Mouse (Mus musculus): ENCODE data around the gene Zc3hav1. TPM values are rescaled to one million over a fixed set of nuclear protein-coding genes. Genes with fewer than 3 reads are reported as not detected.
A peak's percentile ranks its signal among the peaks of the same experiment; 100 is the strongest.

Gene Zc3hav1
- total RNA-seq, 2 experiments from 2014 or later: 266 to 360 TPM

DNA sequence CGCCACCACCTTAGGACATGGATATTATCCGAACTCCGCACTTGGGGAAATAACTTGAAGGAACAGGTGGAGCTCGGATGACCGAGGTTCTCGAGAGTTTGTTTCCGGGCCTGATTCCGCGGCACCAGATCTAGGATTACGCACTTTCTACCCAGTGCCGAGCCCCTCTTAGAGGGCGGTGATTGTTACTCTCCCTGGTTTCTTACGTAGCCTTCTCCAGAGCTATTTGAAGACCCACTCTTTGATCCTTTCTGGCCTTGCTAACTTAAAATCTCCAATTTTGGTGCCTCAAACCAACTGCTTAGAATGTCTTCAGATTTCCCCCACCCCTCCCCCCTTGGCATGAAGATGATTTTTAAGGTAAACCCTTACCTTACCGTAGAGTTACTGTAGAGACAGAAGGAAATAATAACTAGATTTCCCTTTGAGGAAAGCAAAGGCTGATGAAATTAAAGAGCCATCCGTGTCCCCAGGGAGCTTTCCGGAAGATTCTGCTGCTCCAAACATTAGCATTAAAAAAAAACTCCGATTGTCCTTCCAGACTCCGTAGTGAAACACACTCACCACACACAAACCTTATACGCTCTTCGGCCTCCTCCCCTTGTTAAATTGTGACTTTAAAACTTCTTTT, 435 bp upstream of the Zc3hav1 start:
- ATAC-seq (replicated peaks; ENCODE audit: low FRiP score, poor library complexity, severe bottlenecking): no peak; the same call in 1 of the 2 replicates

GRCm38 (mm10) chr6:38353181-38353580, 1.2 kb downstream of the Zc3hav1 start:
- ATAC-seq (replicated peaks; ENCODE audit: low FRiP score, poor library complexity, severe bottlenecking): peak; percentile 36; the same call in 1 of the 2 replicates

- ATAC-seq (replicated peaks; ENCODE audit: low FRiP score, poor library complexity, severe bottlenecking): peak; percentile 62
Observed at GRCm38 (mm10) chr6:38352451-38352850, 2.0 kb downstream of the Zc3hav1 start.

DNA sequence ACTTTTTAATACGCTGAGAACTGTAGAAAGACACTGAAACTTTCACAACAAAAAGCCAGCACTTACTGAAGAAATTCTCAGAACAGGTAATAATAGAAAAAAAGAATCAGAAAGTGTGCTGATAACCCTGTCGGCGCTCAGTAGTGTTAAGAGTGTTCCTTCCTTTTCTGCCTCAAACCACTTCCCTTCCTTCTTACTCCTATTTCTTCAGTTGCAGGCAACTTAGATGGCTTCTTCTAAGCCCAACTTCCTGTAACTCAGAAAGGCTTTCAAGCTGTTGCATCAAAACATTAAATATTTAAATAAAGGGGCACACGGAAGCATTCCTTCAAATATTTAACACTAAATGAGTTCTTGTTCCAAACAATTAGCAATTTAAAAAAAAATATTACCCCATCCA, 2.5 kb downstream of the Zc3hav1 start:
- no peak for ATAC-seq (replicated peaks; ENCODE audit: low FRiP score, poor library complexity, severe bottlenecking)

GRCm38 (mm10) chr6:38349806-38350205, 4.6 kb downstream of the Zc3hav1 start:
- no peak for ATAC-seq (replicated peaks; ENCODE audit: low FRiP score, poor library complexity, severe bottlenecking)

- ATAC-seq (replicated peaks; ENCODE audit: low FRiP score, poor library complexity, severe bottlenecking): no peak
Observed at GRCm38 (mm10) chr6:38348811-38349453, 5.5 kb downstream of the Zc3hav1 start.

DNA sequence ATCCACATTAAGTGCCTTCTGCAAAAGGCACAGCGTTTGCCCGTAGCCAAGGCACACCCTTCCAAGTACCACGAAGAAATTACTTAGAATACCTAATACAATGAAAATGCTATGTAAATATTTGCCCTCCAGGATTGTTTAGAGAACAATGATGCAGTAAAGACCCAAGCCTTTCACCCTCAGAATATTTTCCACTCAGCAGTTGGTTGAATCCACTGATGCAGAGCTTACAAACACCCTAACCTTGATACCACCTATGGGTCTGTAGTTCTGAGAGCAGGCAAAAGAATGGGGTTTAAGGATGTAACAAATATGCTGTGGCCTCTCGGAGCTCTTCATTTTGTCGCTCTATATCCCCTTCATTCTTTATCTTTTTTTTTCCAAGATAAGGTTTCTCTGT, 6.5 kb downstream of the Zc3hav1 start:
- no peak for ATAC-seq (replicated peaks; ENCODE audit: low FRiP score, poor library complexity, severe bottlenecking)

DNA sequence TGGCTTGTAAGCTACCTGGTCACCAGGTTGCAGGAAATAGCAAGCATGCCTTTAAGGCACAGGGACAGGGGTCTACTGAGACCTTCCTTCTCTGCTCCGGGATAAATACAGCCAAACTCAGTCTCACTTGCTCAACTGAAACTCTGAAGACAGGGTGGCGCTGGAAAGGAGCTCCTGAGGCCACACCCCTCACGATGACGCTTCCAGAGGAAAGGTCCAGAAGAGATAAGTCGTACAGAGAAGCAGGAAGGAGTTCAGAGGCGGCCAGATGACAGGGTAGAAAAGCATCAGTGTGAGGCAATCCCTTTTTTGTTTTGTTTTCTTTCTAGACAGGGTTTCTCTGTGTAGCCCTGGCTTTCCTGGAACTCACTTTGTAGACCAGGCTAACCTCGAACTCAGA, 8.6 kb downstream of the Zc3hav1 start:
- ATAC-seq (replicated peaks; ENCODE audit: low FRiP score, poor library complexity, severe bottlenecking): peak; percentile 74

DNA sequence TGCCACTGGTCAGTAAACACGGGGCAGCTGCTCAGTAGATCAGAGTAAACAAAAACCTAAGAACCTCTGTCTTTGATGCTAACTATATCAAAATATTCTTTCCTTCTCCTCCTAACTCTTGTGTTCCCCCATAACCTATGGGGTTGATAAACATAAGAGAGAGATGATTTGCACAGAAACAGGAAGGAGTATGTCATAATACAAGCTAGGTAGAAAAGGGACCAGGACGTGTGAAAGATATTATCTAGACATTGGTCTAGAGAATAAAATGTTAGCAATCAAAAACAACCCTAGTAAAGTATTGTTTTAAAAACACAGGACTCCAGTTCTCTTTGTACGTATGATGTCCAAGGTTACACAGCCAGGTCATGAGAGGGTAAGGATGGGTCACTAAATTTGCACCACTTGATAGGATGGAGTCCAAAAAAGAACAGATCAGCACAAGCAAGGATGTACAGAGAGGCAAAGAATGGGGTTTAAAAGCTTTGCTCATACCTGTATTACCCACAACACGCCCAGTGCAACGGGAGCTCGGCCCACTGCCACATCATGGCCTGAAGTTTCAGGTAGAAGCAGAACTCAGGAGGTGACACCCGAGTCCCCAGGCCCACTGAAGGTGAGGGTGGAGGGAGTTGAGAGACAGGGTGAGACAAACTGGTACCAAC, 10.3 kb downstream of the Zc3hav1 start:
- ATAC-seq (replicated peaks; ENCODE audit: low FRiP score, poor library complexity, severe bottlenecking): no peak

GRCm38 (mm10) chr6:38343581-38343980, 10.8 kb downstream of the Zc3hav1 start:
- ATAC-seq (replicated peaks; ENCODE audit: low FRiP score, poor library complexity, severe bottlenecking): no peak

GRCm38 (mm10) chr6:38342666-38342992, 11.8 kb downstream of the Zc3hav1 start:
- no peak for ATAC-seq (replicated peaks; ENCODE audit: low FRiP score, poor library complexity, severe bottlenecking)

GRCm38 (mm10) chr6:38341751-38342665, 12.4 kb downstream of the Zc3hav1 start:
- ATAC-seq (replicated peaks; ENCODE audit: low FRiP score, poor library complexity, severe bottlenecking): peak; percentile 76

DNA sequence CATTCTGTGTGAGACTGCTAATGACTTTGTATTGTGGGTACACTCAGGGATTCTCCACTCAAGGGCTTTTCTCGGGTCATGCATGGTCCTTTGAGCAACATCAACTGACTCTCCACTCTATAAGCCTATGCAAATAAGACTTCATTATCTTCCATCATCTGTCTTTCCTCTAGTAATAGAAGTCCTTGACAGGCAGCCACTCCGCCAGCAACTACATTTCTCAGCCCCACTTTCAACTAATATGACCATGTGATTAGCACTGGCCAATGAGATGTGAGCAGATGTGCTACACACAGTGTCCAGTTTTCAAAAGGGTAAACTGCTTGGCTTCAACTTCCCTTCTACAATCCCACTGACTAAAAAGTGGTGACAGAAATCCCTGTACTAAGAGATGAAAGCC, 15.3 kb downstream of the Zc3hav1 start:
- no peak for ATAC-seq (replicated peaks; ENCODE audit: low FRiP score, poor library complexity, severe bottlenecking)

DNA sequence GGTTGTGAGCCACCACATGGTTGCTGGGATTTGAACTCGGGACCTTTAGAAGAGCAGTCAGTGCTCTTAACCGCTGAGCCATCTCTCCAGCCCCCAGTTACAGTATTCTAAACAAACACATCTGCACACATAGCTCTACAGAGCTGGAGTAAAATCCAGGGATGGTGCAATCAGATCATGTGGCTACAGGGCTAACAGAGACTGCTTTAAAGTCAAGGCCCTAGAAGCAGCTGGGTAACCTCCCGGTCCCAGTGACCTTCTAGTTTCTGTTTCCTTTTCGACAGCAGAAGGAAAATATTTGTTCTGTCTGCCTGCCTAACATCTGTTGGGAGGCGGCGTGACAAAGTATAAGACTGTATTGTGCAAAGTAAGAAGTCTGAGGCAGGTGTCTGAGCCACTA, 16.5 kb downstream of the Zc3hav1 start:
- ATAC-seq (replicated peaks; ENCODE audit: low FRiP score, poor library complexity, severe bottlenecking): no peak

DNA sequence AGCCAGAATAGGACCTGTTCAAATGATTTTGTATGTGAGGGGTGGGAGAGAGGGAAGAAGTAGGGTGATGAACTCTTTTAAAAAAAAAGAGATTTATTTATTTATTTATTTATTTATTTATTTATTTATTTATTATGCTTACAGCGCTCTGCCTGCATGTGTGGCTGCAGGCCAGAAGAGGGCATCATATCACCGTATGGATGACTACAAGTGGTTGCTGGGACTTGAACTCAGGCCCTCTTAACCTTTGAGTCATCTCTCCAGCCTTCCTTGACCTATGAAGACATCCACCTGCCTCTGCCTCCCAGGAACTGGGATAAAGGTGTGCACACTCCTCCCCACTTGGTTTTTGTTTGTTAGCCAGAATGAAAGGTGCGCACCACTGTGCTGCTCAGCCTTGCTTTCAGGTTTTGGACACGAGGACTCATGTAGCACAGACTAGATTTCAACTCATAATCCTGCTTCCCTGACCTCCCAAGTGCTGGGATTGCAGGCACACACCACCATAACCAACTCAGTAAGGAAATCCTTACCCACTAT, 17.2 kb downstream of the Zc3hav1 start:
- ATAC-seq (replicated peaks; ENCODE audit: low FRiP score, poor library complexity, severe bottlenecking): no peak

- ATAC-seq (replicated peaks; ENCODE audit: low FRiP score, poor library complexity, severe bottlenecking): no peak
Observed at GRCm38 (mm10) chr6:38335264-38335663, 19.1 kb downstream of the Zc3hav1 start.

DNA sequence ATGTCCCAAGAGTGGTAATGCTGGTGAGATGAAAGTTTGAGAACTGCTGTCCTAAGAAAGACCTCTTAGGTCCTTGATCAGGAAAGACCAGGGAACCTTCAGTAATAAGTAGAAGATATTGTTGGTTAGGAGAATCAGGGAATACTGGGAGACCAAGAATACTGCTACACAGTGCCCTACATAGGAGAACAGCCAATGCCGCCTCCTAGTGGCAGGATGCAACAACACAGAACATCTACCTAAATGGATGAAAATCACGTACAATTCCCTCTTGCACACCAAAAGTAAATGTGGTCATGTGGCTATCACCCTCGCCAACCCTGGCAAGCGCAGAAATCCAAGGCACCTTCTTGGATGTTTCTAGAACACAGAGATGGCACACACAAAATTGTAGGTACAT, 27.8 kb downstream of the Zc3hav1 start:
- peak; percentile 66 for ATAC-seq (replicated peaks; ENCODE audit: low FRiP score, poor library complexity, severe bottlenecking)

DNA sequence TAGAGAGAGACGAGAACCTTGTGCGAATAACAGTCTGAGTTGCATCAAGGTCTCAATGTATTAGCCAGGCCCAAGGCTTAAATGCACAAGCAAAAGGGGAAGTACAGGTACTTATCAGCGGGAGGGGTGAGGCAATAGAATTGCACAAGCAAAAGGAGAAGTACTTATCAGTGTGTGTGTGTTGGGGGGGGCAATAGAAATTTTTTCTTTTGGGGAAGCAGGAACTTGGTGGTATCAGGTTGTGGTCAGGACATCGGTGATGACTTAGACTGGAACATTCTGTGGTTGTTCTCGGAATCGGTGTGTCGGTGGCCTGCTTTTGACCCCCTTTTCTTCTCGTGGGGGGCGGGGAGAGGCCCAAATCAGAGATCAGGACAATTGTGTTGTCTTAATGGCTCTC, 33.8 kb downstream of the Zc3hav1 start:
- no peak for ATAC-seq (replicated peaks; ENCODE audit: low FRiP score, poor library complexity, severe bottlenecking)

DNA sequence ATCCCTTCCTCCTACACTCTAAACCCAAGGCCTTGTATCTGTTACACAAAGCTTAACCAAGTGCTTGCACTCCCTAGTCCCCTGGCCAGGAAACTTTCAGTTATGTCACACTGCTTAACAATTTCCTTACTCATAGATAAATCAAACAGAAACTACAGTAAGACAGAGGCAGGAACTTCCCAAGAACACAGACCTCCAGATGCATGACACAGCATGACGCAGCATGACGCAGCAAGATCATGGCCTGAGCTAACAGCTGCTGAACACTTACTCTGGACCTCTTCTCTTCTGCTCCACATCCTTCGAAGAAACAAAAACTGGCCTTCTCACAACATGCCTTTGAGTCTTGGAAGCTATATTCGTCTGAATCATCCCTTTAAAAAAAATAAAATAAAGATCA, 38.4 kb downstream of the Zc3hav1 start:
- peak; percentile 92 for ATAC-seq (replicated peaks; ENCODE audit: low FRiP score, poor library complexity, severe bottlenecking)

GRCm38 (mm10) chr6:38309741-38310140, 44.7 kb downstream of the Zc3hav1 start:
- no peak for ATAC-seq (replicated peaks; ENCODE audit: low FRiP score, poor library complexity, severe bottlenecking)

Measured in erythroblast, adult 5-6 weeks (primary cell).